Mouse (Mus musculus) lung, postnatal 0 days (tissue): ENCODE results near the gene Ehd1. TPM values are rescaled to one million over a fixed set of nuclear protein-coding genes. Genes with fewer than 3 reads are reported as not detected.
A peak's percentile ranks its signal among the peaks of the same experiment; 100 is the strongest.

Source experiments
- ATAC-seq: fragments of 200-750 bp; cut with Nextera tagmentation; 2 replicates; pipeline ENCODE4 v1.8.0; 2017; ENCODE audit warnings: moderate library complexity
- DNase-seq: peaks from one replicate; pipeline ENCODE4 v3.0.0-alpha.2; 2016; ENCODE audit warnings: low spot score
- H3K27ac ChIP-seq: fragments of 300-500 bp; sonication (generic); 2 replicates; pipeline ENCODE4 v1.5.1; 2014; ENCODE audit warnings: antibody characterized with exemption, mild to moderate bottlenecking, low read length, mixed read lengths
- H3K27me3 ChIP-seq: fragments of 300-500 bp; sonication (generic); replicated peaks from 2 replicates; pipeline ENCODE4 v1.6.1; 2014; ENCODE audit warnings: low read length, mixed read lengths; ENCODE audit not compliant: insufficient read depth
- H3K36me3 ChIP-seq: fragments of 300-500 bp; sonication (generic); 2 replicates; pipeline ENCODE4 v1.6.1; 2014; ENCODE audit warnings: low read length, mixed read lengths; ENCODE audit not compliant: insufficient read depth
- H3K4me1 ChIP-seq: fragments of 300-500 bp; sonication (generic); 2 replicates; pipeline ENCODE4 v1.6.1; 2014; ENCODE audit warnings: antibody characterized with exemption, low read depth, low read length, mixed read lengths; ENCODE audit not compliant: insufficient read depth
- H3K4me2 ChIP-seq: fragments of 300-500 bp; sonication (generic); replicated peaks from 2 replicates; pipeline ENCODE4 v1.6.1; 2014; ENCODE audit warnings: low read depth, mild to moderate bottlenecking, low read length, moderate library complexity, mixed read lengths
- H3K4me3 ChIP-seq: fragments of 300-500 bp; sonication (generic); 2 replicates; pipeline ENCODE4 v1.5.1; 2014; ENCODE audit warnings: low read depth, low read length
- H3K9ac ChIP-seq: fragments of 300-500 bp; sonication (generic); replicated peaks from 2 replicates; pipeline ENCODE4 v1.6.1; 2014; ENCODE audit warnings: low read depth, mild to moderate bottlenecking
- H3K9me3 ChIP-seq: fragments of 300-500 bp; sonication (generic); 2 replicates; pipeline ENCODE4 v1.6.1; 2016; ENCODE audit warnings: low read length, mixed read lengths
- CTCF ChIP-seq: IDR thresholded peaks from 2 replicates; pipeline ENCODE4 v1.5.1; 2016; ENCODE audit warnings: antibody characterized with exemption, mild to moderate bottlenecking
- EP300 ChIP-seq: IDR thresholded peaks from 2 replicates; pipeline ENCODE4 v1.6.1; 2016; ENCODE audit warnings: antibody characterized with exemption, mild to moderate bottlenecking, control low read depth
- WGBS: fragments of 180-500 bp; shearing (Covaris S2); extraction: QIAGEN DNeasy Blood & Tissue Kit; methylation state at CpG from one replicate; pipeline ENCODE4 v1.1.7; 2014; 5-methylcytosine and 5-hydroxymethylcytosine counted together
- polyA plus RNA-seq: library from polyadenylated mRNA; unstranded; fragments of >200 nt; fragmentation: Nextera tagmentation; extraction: Ambion mirVana; gene quantifications from 2 replicates; pipeline ENCODE4 v1.2.1, GENCODE M21; 2015

Gene Ehd1
- polyA plus RNA-seq, 1 experiment from 2014 or later = 115 TPM

- TF ChIP-seq CTCF (no peak), EP300 (no peak)
- Histone ChIP-seq H3K4me1 (no peaks in the 10 kb centered on the region), H3K27me3 (no peaks in the 10 kb centered on the region), H3K9me3 (no peaks in the 10 kb centered on the region), H3K9ac (no peak overlapping the region), H3K27ac (no peak overlapping the region), H3K4me2 (no peak overlapping the region), H3K4me3 (no peak overlapping the region), H3K36me3 (peaks cover 11% of the 10 kb centered on the region; the same call in 1 of the 2 replicates)
- DNase-seq (no peak), ATAC-seq (no peak)
- 92% methylated on average over 5 of the region's 5 CpGs for WGBS
These were observed 15.7 kb downstream of the Ehd1 start for GRCm38 (mm10) chr19:6292262-6292661.

- Histone ChIP-seq H3K27ac (no peak overlapping the region), H3K9me3 (no peaks in the 10 kb centered on the region), H3K9ac (no peak overlapping the region), H3K4me3 (no peak overlapping the region), H3K27me3 (no peaks in the 10 kb centered on the region), H3K4me2 (no peak overlapping the region), H3K36me3 (peaks cover 19% of the 10 kb centered on the region; the same call in 1 of the 2 replicates), H3K4me1 (no peaks in the 10 kb centered on the region; the same call in 1 of the 2 replicates)
- no peak for DNase-seq
- 88% methylated on average over 17 of the region's 17 CpGs for WGBS
- no peak for TF ChIP-seq CTCF
- no peak for TF ChIP-seq EP300
- no peak for ATAC-seq
These were observed 17.8 kb downstream of the Ehd1 start for GRCm38 (mm10) chr19:6294301-6294700.

- Histone ChIP-seq H3K9me3 (no peaks in the 10 kb centered on the region), H3K4me3 (no peak overlapping the region), H3K4me1 (no peaks in the 10 kb centered on the region; the same call in 1 of the 2 replicates), H3K27ac (no peak overlapping the region), H3K4me2 (no peak overlapping the region), H3K27me3 (no peaks in the 10 kb centered on the region), H3K9ac (no peak overlapping the region), H3K36me3 (peaks cover 19% of the 10 kb centered on the region; the same call in 1 of the 2 replicates)
- ATAC-seq (no peak), DNase-seq (no peak)
- TF ChIP-seq EP300 (no peak), CTCF (no peak)
- WGBS = 85% methylated on average over 5 of the region's 5 CpGs
These were observed 20.2 kb downstream of the Ehd1 start for GRCm38 (mm10) chr19:6296551-6297210.

- peak; percentile 15 for ATAC-seq
- Histone ChIP-seq H3K4me1 (peaks cover 6% of the 10 kb centered on the region), H3K27me3 (no peaks in the 10 kb centered on the region), H3K4me2 (no peak overlapping the region; the same call in 1 of the 2 replicates), H3K4me3 (no peak overlapping the region), H3K36me3 (peaks cover 19% of the 10 kb centered on the region; the same call in 1 of the 2 replicates), H3K9me3 (no peaks in the 10 kb centered on the region), H3K9ac (no peak overlapping the region), H3K27ac (no peak overlapping the region)
- TF ChIP-seq CTCF = no peak
- peak; percentile 30; the same call in 1 of the 2 replicates for TF ChIP-seq EP300
- 68% methylated on average over 9 of the region's 9 CpGs for WGBS
- peak; percentile 68 for DNase-seq
These were observed 21.1 kb downstream of the Ehd1 start for GRCm38 (mm10) chr19:6297641-6298040.

- 63% methylated on average over 4 of the region's 4 CpGs for WGBS
- H3K36me3 ChIP-seq = peaks cover 19% of the 10 kb centered on the region; the same call in 1 of the 2 replicates
- no peak for TF ChIP-seq EP300
- TF ChIP-seq CTCF = no peak
- H3K27me3 ChIP-seq = no peaks in the 10 kb centered on the region
- H3K4me3 ChIP-seq = no peak overlapping the region
- no peak overlapping the region for H3K4me2 ChIP-seq
- ATAC-seq (no peak), DNase-seq (no peak)
- H3K27ac ChIP-seq = peak overlapping the region; percentile 87
- H3K4me1 ChIP-seq = peaks cover 8% of the 10 kb centered on the region
- no peaks in the 10 kb centered on the region for H3K9me3 ChIP-seq
- H3K9ac ChIP-seq = no peak overlapping the region
These were observed 22.5 kb downstream of the Ehd1 start for GRCm38 (mm10) chr19:6299003-6299402.

GRCm38 (mm10) chr19:6299450-6300267, 23.1 kb downstream of the Ehd1 start:
- Histone ChIP-seq H3K4me3 (no peak overlapping the region), H3K36me3 (peaks cover 19% of the 10 kb centered on the region; the same call in 1 of the 2 replicates), H3K4me1 (peaks cover 8% of the 10 kb centered on the region), H3K4me2 (0 out of 2 replicates have a peak overlapping the region, but pooled peaks have one; percentile 17), H3K9ac (no peak overlapping the region), H3K27me3 (no peaks in the 10 kb centered on the region), H3K9me3 (no peaks in the 10 kb centered on the region), H3K27ac (peak overlapping the region; percentile 87)
- DNase-seq (peak; percentile 49), ATAC-seq (peak; percentile 40)
- TF ChIP-seq EP300 (no peak), CTCF (peak; percentile 20; the same call in 1 of the 2 replicates)
- WGBS = 57% methylated on average over 7 of the region's 7 CpGs
